Mouse (Mus musculus): ENCODE results near the gene Setx. TPM values are rescaled to one million over a fixed set of nuclear protein-coding genes. Genes with fewer than 3 reads are reported as not detected.

The Setx gene
- polyA plus RNA-seq, 1 experiment = 113 TPM

DNA sequence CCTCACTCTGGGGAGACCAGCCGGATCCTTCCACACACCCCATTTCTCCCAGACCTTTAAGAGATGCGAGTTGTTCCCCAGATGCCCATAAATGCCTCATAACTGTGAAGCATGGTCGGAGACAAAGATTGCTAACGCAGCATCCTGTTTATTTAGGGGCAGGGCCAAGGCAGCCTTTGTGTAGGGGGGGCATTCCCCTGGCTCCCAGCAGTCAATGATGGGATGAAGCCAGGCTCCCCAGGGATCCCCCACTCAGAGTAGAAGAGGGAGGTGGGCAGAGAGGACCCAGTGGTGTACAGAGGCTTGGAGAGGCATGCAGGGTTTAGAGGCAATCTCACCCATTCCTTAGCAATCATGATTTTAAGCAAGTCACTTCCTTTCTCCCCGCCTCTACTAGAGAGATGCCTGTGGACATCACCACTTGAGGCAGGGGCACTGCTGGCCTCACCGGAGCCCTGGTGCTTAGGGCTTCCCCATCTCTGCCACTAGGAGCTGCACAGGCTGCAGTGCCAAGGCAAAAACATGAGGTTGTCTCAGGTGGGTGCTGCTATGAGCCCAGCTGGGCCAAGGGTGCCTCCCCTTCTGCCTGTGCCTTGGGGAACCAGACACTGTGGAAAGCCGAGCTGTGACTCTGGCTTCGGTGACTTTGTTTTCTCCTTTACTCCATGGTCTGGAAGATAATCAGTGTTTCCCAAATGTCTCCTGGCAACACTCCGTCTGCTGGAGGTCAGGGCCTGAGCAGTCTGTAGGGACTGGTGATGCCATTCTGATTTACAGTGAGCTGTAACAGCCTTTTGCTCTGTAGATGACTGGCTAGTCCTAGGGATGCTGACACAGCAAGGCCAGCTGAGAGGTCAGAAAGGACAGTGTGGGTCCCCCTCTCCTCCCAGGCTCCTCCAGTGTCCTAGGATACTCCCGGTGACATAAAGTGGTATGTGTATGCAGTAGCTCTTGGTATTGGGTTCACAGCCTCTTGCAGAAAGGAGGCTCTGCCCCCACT is 67.5 kb downstream of the Setx start:
- Histone ChIP-seq H3K9me3 (replicated peaks; ENCODE audit: control insufficient read depth, insufficient read depth, low read length, poor library complexity, severe bottlenecking) (no peaks in the 10 kb centered on the region), H3K4me1 (ENCODE audit: control insufficient read depth, insufficient read depth, low read length) (no peaks in the 10 kb centered on the region), H3K27ac (ENCODE audit: insufficient read depth, low read length) (no peak overlapping the region), H3K36me3 (ENCODE audit: control insufficient read depth, insufficient read depth, low read length, poor library complexity, severe bottlenecking) (no peaks in the 10 kb centered on the region), H3K9ac (ENCODE audit: low read depth, poor library complexity, severe bottlenecking) (no peak overlapping the region), H3K27me3 (ENCODE audit: control insufficient read depth, insufficient read depth, low read length, poor library complexity, severe bottlenecking) (no peaks in the 10 kb centered on the region), H3K4me3 (ENCODE audit: low read depth, low read length) (no peak overlapping the region)
- no peak for TF ChIP-seq EP300 (IDR thresholded peaks at IDR 0.05; ENCODE audit: insufficient read depth, low read depth, low read length)
- TF ChIP-seq POLR2A (IDR thresholded peaks at IDR 0.05; ENCODE audit: insufficient read depth, low read length) = no peak
- no peak for TF ChIP-seq CTCF (IDR thresholded peaks at IDR 0.05; ENCODE audit: low read depth, low read length)

DNA sequence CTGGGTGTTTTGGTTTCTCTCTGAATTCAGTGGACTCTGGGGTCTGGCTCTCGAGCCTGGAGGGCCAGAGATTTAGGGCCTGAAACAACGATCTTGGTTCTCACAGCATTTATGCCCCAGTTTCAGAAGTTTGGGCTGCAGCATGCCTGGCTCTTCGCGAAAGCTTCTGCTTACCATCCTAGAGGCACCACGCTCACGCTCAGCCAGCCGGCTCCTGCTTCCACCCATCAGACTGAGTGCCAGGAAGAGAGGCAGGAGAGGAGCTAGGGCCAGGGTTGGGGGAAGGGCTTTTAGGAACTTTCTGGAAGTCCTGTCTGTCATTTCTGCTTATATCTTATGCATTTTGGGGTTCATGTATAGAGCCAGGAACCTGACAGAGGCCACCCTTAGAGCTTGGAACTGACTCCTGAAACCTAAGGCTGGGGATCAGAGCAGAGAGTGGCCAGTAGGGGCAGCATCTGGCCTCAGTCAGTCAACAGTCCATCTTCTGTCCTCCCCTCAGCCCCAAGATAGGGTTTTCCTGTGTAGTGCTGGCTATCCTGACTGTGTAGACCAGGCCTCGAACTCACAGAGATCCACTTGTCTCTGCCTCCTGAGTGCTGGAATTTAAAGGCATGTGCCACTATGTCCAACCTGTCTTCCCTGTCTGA is 68.8 kb downstream of the Setx start:
- Histone ChIP-seq H3K4me3 (ENCODE audit: low read depth, low read length) (no peak overlapping the region), H3K4me1 (ENCODE audit: control insufficient read depth, insufficient read depth, low read length) (no peaks in the 10 kb centered on the region), H3K9me3 (replicated peaks; ENCODE audit: control insufficient read depth, insufficient read depth, low read length, poor library complexity, severe bottlenecking) (no peaks in the 10 kb centered on the region), H3K9ac (ENCODE audit: low read depth, poor library complexity, severe bottlenecking) (no peak overlapping the region), H3K27ac (ENCODE audit: insufficient read depth, low read length) (no peak overlapping the region), H3K27me3 (ENCODE audit: control insufficient read depth, insufficient read depth, low read length, poor library complexity, severe bottlenecking) (no peaks in the 10 kb centered on the region), H3K36me3 (ENCODE audit: control insufficient read depth, insufficient read depth, low read length, poor library complexity, severe bottlenecking) (no peaks in the 10 kb centered on the region)
- peak; percentile 57 for TF ChIP-seq CTCF (IDR thresholded peaks at IDR 0.05; ENCODE audit: low read depth, low read length)
- TF ChIP-seq EP300 (IDR thresholded peaks at IDR 0.05; ENCODE audit: insufficient read depth, low read depth, low read length) = no peak

DNA sequence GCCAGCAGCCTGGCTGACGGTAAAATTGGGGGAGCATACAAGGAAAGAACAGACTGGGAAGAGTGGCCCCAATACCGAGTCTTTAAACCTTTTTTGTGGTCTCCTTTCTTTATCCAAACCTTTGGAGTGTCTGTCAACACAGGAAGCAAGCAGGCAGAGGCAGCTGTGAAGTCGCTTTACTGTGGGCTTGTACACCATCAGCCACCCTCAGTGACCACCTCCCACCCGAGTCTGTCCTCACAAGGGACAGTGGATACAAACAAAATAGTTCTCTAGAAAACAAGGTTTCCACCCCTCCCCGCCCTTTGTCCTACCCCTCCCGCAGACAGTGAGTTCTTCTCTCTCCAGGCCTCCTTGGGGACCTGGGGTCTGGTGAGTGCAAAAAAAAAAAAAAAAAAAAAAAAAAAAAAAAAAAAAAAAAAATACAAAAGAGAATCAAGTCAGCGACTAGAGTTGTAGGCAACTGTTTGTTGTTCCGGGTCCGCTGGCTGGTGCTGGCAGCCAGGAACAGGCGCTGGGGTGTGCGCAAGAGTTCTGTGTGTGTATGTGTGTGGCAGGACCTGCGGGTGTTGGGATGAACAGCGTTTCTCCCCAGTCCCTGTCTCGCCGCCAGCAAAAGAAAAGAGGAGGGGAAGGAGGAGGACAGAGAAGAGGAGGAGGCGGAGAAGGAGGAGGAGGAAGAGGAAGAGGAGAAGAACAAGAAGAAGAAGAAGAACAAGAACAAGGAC is 70.0 kb downstream of the Setx start:
- Histone ChIP-seq H3K36me3 (ENCODE audit: control insufficient read depth, insufficient read depth, low read length, poor library complexity, severe bottlenecking) (no peaks in the 10 kb centered on the region), H3K4me3 (ENCODE audit: low read depth, low read length) (peak overlapping the region; percentile 46), H3K9ac (ENCODE audit: low read depth, poor library complexity, severe bottlenecking) (no peak overlapping the region; the same call in 1 of the 2 replicates), H3K27me3 (ENCODE audit: control insufficient read depth, insufficient read depth, low read length, poor library complexity, severe bottlenecking) (no peaks in the 10 kb centered on the region), H3K27ac (ENCODE audit: insufficient read depth, low read length) (no peak overlapping the region), H3K9me3 (replicated peaks; ENCODE audit: control insufficient read depth, insufficient read depth, low read length, poor library complexity, severe bottlenecking) (no peaks in the 10 kb centered on the region), H3K4me1 (ENCODE audit: control insufficient read depth, insufficient read depth, low read length) (no peaks in the 10 kb centered on the region)
- no peak for TF ChIP-seq CTCF (IDR thresholded peaks at IDR 0.05; ENCODE audit: low read depth, low read length)
- TF ChIP-seq POLR2A (IDR thresholded peaks at IDR 0.05; ENCODE audit: insufficient read depth, low read length) = no peak
- no peak for TF ChIP-seq EP300 (IDR thresholded peaks at IDR 0.05; ENCODE audit: insufficient read depth, low read depth, low read length)

DNA sequence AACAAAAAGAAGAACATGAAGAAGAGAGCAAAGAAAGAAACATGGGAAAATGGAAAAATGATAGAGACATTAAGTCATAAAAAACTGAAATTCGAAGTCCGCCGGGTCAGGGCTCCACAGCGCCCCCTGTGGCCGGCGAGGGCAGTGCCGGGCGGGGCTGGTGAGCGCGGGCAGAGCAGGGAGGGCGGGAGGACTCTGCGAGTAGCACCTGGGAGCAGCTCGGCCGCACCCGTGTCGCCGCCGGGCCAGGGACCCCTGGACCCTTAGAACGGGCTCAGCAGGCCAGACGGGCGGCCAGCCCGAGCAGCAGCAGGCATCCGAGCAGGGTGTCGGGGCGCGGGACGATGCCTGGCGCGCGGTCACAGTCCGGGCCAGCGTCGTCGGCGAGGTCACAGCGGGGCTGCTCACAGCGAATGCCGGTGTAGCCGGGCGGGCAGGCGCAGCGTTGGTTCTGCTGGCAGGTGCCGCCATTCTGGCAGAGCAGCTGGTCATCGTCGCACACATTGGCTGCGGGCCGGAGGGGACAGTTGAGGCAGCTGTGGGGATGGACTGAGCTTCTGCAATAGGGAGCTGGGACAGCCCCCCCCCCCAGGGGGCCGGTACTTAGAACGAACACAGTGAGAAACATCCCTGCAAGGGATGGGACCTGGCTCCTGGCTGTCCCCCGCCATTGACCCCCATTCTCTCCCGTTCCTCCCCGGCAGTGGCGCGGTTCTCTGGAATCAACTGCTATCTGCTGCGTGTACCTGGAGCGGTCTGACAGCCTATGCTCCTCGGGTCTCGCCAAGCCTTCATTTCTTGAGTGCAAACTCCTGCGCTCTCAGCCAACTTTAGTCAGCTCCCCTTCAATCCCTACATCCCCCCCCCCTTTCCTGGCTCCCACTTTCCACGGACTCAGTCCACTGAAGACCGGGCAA is 70.8 kb downstream of the Setx start:
- Histone ChIP-seq H3K27me3 (ENCODE audit: control insufficient read depth, insufficient read depth, low read length, poor library complexity, severe bottlenecking) (no peaks in the 10 kb centered on the region), H3K27ac (ENCODE audit: insufficient read depth, low read length) (no peak overlapping the region), H3K36me3 (ENCODE audit: control insufficient read depth, insufficient read depth, low read length, poor library complexity, severe bottlenecking) (no peaks in the 10 kb centered on the region), H3K9me3 (replicated peaks; ENCODE audit: control insufficient read depth, insufficient read depth, low read length, poor library complexity, severe bottlenecking) (no peaks in the 10 kb centered on the region), H3K4me1 (ENCODE audit: control insufficient read depth, insufficient read depth, low read length) (no peaks in the 10 kb centered on the region), H3K4me3 (ENCODE audit: low read depth, low read length) (peak overlapping the region; percentile 68), H3K9ac (ENCODE audit: low read depth, poor library complexity, severe bottlenecking) (peak overlapping the region; percentile 37)
- peak; percentile 79 for TF ChIP-seq CTCF (IDR thresholded peaks at IDR 0.05; ENCODE audit: low read depth, low read length)
- TF ChIP-seq EP300 (IDR thresholded peaks at IDR 0.05; ENCODE audit: insufficient read depth, low read depth, low read length) = no peak
- no peak for TF ChIP-seq POLR2A (IDR thresholded peaks at IDR 0.05; ENCODE audit: insufficient read depth, low read length)

DNA sequence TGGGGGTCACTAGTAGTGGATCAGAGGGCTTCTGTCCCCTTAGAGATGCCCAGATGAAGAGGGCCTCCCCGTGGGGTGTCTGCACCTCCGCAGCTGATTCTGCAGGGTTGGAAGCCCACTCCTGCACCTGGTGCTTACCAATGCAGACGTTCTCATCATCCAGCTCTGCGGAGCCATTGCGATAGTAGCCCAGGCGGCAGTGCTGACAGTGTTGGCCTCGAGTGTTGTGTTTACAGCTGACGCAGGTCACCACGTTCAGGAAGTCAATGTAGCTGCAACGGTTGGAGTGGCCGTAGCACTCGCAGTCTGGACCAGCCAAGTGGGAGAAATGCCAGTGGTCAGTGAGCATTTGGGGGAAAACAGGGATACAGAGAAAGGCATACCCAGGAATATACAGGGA is 72.9 kb downstream of the Setx start:
- TF ChIP-seq CTCF (IDR thresholded peaks at IDR 0.05; ENCODE audit: low read depth, low read length) (no peak), EP300 (IDR thresholded peaks at IDR 0.05; ENCODE audit: insufficient read depth, low read depth, low read length) (no peak), POLR2A (IDR thresholded peaks at IDR 0.05; ENCODE audit: insufficient read depth, low read length) (no peak)
- H3K9me3 ChIP-seq (replicated peaks; ENCODE audit: control insufficient read depth, insufficient read depth, low read length, poor library complexity, severe bottlenecking) = no peaks in the 10 kb centered on the region
- H3K4me1 ChIP-seq (ENCODE audit: control insufficient read depth, insufficient read depth, low read length) = no peaks in the 10 kb centered on the region
- no peaks in the 10 kb centered on the region for H3K36me3 ChIP-seq (ENCODE audit: control insufficient read depth, insufficient read depth, low read length, poor library complexity, severe bottlenecking)
- no peak overlapping the region for H3K27ac ChIP-seq (ENCODE audit: insufficient read depth, low read length)
- H3K9ac ChIP-seq (ENCODE audit: low read depth, poor library complexity, severe bottlenecking) = no peak overlapping the region
- no peak overlapping the region for H3K4me3 ChIP-seq (ENCODE audit: low read depth, low read length)
- H3K27me3 ChIP-seq (ENCODE audit: control insufficient read depth, insufficient read depth, low read length, poor library complexity, severe bottlenecking) = no peaks in the 10 kb centered on the region

All from ES-Bruce4 (cell line).